Mouse (Mus musculus): ENCODE data around the gene Tmem82.
"Not testable (repeated sequence)": the region's sequence is repeated elsewhere in the genome, so short reads cannot be mapped to it uniquely, and the experiment has no call there.

Gene Tmem82

DNA sequence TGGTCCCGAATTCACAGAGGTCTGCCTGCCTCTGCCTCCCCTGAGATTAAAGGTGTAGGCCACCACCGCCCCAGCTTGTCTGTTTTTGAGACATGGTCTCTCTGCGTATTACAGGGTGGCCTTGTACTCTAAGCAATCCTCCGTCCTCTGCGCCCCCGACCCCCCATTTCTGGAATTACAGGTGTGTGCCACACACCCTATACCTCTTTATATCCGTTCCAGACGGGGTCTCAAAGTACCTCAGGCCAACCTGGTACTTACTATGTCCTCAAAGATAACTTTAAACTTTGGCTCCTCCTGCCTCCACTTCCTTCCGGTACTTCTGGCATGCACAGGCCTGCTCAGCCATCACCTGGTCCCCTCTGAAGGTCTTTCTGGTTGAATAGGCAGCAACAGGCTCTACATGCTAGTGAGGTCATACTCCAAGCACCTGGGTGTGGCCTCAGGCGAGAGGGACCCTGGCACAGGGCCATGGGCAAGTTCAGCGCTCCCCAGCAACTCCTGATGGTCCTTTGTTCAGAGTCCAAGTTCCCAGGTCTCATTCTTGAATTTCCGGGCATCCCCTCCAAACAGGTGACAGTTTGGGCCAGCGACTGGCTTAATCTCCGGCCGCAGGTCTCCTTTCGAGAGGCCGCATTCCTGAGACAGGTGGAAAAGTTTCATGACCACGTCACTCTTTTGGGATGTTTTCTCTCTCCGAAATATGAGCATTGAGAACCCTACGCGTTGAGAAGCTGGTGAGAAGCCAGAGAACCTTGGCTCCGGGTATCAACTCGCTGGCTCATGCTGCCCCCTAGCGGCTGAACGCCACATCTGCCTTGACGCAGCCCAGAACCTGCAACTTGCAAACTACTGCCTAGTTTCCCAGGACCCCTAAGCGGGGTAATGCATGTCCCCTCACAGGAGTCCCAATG lies 43.4 kb downstream of the Tmem82 start:
- peak; percentile 78 for DNase-seq (ENCODE audit: low spot score)

DNA sequence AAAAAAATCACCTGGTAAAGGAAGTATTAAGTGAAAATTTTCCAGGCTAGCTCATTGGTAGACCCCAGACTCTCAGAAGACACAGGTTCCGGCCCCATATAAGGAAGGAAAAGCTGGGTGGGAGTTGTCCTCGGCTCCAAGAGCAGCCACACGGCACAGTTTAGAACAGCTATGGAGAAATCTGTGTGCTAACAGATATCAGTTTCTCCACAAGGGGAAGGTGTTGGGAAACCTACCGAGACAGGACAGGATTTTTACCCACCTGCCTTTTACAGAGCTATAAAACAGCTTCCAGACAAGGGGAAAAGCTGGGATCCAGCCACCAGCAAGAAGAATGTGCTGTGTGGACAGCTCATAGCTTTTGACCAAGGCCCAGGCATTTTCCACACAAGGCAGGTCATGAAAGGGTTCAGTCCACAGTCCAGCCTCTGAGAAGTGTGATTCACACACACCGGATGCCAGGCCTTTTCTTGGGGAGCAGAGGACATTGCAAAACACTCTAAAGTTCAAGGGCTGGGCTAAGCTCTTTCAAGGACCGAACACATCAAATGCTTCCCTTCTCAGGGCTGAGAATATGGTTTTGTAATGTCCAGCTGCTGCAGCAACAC lies 45.0 kb downstream of the Tmem82 start:
- DNase-seq (ENCODE audit: low spot score), result no peak

DNA sequence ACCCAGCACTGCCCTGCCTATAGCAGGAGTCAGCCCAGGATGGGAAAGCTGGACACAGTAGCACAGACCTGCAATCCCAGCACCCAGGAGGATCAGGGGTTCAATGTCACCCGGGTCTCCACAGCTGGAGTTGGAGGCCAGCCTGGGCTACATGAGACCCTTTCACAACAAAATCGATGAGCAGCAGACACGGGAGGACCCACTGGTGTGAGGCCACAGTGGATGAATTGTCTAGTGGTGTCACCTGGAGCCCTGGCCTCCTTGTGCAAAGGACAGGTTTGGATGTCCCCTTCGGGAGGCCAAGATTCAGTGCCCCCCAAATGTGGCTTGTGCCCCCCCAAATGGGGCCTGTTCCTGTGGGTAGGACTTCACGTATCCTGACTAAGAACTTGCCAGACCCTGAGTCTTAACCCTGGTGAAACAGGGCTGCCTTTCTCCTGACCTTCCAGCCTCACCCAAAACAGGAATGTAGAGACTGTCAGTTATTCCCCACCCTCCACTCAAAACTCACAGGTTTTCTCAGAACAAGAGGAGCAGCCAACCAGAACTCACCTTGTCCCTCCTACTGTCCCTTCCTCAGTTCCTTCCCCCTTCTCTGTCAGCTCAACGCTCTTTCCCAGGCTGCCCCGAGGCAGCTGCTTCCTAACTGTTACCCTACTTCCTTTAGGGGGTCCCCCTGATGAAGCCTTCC lies 45.6 kb downstream of the Tmem82 start:
- no peak for DNase-seq (ENCODE audit: low spot score)

DNA sequence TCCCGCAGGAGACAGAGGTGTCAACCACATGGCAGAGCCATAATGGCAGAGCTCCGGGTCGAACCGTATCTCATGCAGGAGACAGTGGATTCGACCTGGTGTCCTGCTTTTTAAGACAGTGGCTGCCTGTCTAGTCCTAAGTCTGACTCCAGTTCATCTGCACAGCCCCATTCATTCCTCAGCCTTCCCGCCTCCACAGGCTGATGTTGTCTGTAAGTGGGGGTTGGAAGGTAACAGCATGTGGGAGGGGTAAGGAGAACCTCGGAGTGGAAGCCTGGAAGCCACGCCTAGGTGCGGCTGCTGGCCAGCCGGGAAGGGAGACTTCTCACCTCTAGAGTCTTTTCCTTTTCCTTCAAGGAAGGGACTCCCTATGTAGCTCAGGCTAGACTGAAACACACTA lies 46.5 kb downstream of the Tmem82 start:
- DNase-seq (ENCODE audit: low spot score), result no peak

DNA sequence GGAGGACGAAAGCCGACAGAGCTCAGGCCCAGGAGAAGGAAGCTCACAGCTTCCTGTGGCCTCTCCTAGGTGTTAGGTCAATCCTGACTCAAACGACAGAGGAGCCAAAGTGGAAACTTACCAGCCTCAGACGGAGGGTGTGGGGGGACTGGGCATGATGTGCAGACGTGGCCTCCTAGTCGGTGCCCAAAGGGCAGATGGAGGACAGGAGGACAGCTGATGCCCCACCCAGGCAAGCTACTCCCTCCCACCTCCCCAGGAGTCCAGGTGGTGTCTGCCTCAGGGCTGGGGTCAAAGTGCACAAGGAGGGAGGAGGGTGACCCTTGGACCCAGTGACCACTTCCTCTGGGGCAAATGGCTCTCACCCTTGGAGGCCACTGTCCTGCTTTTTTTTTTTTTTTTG lies 47.1 kb downstream of the Tmem82 start:
- no peak for DNase-seq (ENCODE audit: low spot score)

DNA sequence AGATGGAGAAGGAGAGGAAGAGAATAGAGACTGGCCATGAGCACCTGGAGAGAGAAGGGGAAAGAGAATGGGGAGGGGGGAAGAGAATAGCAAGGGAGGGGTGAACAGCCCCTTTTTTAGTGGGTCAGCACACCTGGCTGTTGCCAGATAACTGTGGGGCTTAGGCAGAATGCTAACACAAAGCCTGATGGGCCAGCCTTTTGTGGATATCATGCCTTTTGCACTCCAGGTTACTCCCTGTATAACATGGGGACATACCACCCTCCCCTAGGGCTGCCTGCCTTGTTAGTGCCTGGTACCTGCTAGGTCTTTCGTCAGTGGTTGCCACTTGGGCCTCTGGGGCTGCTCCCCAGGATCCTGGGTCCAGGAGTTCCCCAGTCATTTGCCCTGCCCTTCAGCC lies 47.6 kb downstream of the Tmem82 start:
- no peak for DNase-seq (ENCODE audit: low spot score)

DNA sequence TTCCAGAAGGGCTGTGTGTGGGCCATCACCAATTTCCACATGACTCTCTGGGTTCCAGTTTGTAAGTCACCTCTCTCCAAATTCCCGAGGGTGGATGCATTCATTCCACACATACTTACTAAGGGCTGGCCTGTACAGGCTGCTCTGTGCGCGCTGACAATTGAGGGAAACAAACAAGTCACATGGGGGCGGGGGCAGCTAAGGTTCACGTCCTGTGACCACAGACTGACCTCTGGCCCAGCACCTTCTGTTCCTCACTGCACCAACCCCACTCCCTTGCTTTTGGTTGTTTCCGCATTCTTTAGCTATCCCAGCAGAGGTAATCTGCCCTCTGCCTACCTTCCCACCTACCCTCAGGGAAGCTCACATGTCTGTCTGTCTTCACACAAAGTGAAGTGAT lies 48.4 kb downstream of the Tmem82 start:
- DNase-seq (ENCODE audit: low spot score), result no peak

DNA sequence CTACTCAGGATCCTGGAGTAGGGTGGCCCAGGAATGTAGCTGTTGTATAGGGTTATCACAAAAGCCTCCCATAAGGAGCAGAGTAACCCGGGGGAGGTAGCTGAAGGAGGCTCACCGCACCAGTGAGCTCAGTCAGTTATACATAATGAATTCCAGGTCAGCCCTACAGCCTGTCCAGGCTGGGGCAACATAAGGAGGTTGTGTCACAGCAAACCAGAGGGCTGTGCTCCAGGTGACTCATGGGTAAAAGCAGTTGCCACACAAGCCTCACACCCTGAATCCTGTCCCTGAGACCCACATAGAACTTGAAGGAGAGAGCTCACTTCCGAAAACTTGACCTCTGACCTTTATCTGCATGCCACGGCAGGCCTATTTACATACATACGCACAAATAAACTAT lies 49.5 kb downstream of the Tmem82 start:
- no peak for DNase-seq (ENCODE audit: low spot score)

DNA sequence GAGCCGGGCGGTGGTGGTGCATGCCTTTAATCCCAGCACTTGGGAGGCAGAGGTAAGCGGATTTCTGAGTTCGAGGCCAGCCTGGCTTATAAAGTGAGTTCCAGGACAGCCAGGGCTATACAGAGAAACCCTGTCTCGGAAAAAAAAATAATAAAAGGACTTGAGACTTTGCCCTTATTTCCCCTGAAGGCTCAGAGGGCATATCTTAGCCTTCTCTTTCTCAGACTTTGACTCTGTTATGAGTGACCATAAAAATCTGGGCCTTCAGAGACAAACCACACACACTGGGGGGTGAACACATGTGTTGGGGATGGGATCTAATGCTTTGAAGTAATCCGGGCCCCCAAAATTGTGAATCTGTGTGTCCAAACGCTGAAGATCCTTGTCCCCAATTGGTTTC lies 51.3 kb downstream of the Tmem82 start:
- DNase-seq (ENCODE audit: low spot score), result not testable (repeated sequence)

DNA sequence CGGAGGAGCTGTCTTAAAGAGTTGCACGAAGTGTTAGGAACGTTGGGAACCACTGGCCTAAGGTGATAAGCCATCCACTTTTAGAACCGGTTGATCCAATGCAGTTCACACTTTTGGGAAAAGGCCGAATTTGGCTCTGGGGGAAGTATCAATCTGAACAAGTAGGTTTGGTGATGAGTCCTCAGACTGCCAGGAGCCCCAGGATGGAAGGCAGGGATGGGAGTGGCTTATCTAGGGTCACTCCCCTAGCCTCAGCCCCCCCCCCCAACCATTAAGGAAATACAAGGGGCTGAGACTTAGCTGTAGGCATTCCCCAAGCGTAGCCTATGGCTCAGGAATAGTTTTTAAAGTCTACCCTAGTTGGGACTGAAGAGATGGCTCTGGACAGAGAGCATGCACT lies 52.2 kb downstream of the Tmem82 start:
- DNase-seq (ENCODE audit: low spot score), result no peak

DNA sequence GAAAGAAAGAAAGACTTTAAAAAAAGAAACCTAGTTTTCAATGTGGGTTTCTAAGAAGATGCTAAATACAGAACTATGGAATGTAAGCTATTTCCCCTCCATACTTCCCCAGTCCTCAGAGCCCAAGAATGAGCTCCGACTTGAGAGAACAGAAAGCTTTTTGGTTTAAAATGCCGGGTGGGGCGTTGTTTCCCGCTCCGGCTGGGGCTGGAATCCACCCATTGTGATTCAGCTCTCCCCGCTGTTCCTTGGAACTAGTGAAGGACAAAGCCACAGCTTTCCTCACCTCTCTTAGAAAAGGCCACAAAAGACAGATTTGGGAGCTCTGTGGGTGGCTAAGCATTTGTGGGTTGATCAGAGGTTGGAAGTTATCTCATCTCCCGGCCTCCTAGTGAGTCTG lies 53.1 kb downstream of the Tmem82 start:
- no peak for DNase-seq (ENCODE audit: low spot score)

DNA sequence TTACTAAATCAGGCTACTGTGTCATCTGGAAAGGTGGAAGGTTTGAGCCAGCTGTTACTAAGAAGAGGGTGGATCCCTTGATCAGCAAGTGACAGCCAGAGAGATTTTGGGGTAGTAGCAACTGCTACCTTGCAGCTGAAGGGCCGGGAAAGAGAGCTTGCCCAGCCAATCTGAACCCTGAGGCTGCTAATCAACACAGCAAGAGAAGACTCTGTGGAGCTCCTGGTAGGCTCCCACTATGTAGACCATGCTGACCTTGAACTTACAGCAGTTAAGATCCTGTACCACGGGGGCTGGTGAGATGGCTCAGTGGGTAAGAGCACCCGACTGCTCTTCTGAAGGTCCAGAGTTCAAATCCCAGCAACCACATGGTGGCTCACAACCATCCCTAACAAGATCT lies 53.8 kb downstream of the Tmem82 start:
- no peak for DNase-seq (ENCODE audit: low spot score)

DNA sequence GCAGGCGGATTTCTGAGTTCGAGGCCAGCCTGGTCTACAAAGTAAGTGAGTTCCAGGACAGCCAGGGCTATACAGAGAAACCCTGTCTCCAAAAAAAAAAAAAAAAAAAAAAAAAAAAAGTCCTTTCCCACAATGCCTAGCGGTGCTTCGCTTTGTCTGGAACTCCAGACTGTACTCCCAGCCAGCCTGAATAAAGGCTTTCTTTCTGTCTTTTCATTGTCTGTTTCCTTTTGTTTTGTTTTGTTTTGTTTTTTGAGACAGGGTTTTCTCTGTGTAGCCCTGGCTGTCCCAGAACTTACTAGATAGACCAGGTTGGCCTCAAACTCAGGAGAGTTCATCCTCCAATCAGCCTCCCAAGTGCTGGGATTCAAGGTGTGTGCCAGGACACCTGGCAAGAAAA lies 54.2 kb downstream of the Tmem82 start:
- no peak for DNase-seq (ENCODE audit: low spot score)

All from ovary, postnatal 10 days (tissue).